Mouse (Mus musculus): ENCODE results near the gene Nid2.

GRCm38 (mm10) chr14:19777945-19778344, 26.9 kb downstream of the Nid2 start:
- TF ChIP-seq CTCF (IDR thresholded peaks at IDR 0.05; ENCODE audit: borderline replicate concordance, control insufficient read depth, extremely low read depth, insufficient read depth, low read length, poor library complexity): no peak
- no peak for TF ChIP-seq POLR2A (IDR thresholded peaks at IDR 0.05; ENCODE audit: control insufficient read depth, extremely low read depth, insufficient read depth, low read length, poor library complexity)
